Mouse (Mus musculus) cerebellum, postnatal 25 days (tissue): ENCODE data around the gene Golph3.

ENCODE experiments used
- DNase-seq, 2 experiments: peaks; one replicate each; pipeline ENCODE4 v3.0.0; 2021; ENCODE audit warnings: mixed read lengths in 2 of 2

Golph3 gene

DNA sequence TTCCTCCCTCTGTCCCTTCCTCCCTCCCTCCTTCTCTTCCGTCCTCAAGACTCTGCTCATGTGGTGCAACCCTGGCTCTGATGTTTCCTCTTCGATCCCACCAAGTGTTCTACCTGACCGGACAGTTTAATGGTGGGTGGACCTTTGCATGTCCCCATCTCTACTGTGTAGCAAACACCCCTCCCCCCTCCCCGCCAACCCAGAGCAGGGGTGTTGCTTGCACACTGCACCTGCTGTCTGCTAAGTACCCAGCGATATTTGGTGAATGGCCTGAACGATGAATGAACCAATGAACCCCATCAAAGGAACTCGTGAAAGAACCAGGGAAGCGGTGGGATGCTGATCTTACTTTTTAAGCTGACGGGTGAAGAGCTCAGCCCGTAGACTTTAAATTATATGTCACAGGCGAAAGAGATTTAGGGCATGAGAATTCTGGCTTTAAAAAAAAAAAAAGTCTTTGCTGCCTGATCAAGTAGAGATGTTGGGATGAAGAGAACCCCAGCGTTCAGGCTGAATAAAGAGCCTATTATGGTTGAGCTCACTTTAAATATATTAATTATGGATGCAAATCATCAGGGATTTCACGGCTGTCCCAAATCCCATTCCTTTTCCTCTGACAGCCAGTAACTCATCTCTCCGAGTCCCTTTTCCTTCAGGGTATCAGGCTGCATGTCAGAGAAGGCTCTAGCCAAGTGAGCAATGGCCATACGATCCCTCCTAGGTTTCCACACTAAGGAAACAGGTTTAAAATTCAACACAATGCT lies 67.7 kb downstream of the Golph3 start:
- DNase-seq, result no peak

DNA sequence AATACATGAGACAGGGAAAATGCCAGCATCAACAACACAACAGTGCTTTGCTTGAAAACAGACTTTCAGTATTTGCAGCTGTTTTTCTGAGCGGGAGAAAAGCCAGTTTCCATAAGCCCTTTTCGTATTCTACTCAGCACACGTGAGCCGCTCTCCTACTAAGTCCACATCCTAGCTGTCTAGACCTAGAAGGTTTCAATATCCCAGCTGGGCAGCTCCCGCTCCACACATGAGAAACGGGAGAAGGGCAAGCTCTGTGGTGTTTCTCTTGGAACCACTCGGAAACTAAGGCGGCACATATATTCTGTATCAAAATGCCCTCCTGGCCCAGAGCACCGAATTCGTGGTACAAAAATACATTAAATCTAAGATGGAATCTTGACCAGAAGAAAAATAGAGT lies 73.5 kb downstream of the Golph3 start:
- DNase-seq, result no peak

DNA sequence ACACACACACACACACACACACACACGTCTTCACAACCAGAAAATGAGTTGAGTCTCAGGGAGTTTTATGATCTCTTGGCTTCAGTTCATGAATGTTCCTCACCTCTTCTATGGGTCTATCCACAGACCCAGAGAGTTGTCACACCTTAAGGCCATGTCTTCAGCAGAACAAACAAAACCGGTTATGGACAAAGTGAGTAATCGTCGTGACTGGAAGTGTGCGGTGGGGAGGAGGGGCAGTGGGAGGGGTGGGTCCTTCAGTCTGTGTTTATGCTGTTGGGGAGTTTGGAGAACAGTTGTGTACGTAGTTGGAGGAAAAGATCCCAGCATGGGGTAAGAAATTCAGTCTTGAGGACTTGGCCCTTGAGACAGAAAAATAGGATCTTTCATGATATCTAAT lies 75.8 kb downstream of the Golph3 start:
- DNase-seq, result no peak
